Comparison of ENCODE assay signal across 15 mouse cellular contexts in genomic region chr19:4568832-4569231, GRCm38 (mm10). TPM values are rescaled to one million over a fixed set of nuclear protein-coding genes. Genes with fewer than 3 reads are reported as not detected.
DNase-seq lines count a peak whose midpoint lies in the region; ATAC-seq and TF ChIP-seq lines count a peak whose summit lies in the region.
"Had no signal": no experiment of that assay in that cellular context is flagged by ENCODE, and none has a peak within 500 bp of the region (broad histone marks: within the 10 kb centered on the region; RNA-seq: fewer than 3 reads in every experiment).

No protein-coding gene starts in this region.

- TF ChIP-seq EP300 in heart, postnatal 0 days (IDR thresholded peaks at IDR 0.05; ENCODE audit: low read depth) = no peak
- no peak for TF ChIP-seq EP300 in heart, adult 2 months (IDR thresholded peaks at IDR 0.05; ENCODE audit: insufficient read depth, low read depth, low read length)
- TF ChIP-seq EP300 in MEL (IDR thresholded peaks at IDR 0.05; ENCODE audit: low read depth in 1 of 2, low read length in 2 of 2) = peak; percentile 79 to 86
- peak; percentile 90 for TF ChIP-seq EP300 in liver, postnatal 0 days (IDR thresholded peaks at IDR 0.05; ENCODE audit: low read depth)

- no peak overlapping the region for H3K4me2 ChIP-seq in heart, postnatal 0 days (ENCODE audit: low read depth, low read length)
- peak overlapping the region; percentile 57 for H3K4me2 ChIP-seq in liver, postnatal 0 days (ENCODE audit: low read depth, low read length)
- H3K4me2 ChIP-seq: embryonic facial prominence, embryonic 13.5 days had no signal

- WGBS in heart, postnatal 0 days = 15% methylated on average over 4 of the region's 4 CpGs
- 26% methylated on average over 4 of the region's 4 CpGs for WGBS in heart, adult 2 months
- 25% methylated on average over 4 of the region's 4 CpGs for WGBS in liver, postnatal 0 days (ENCODE audit: insufficient replicate concordance)

- no peak overlapping the region for H3K4me3 ChIP-seq in heart, postnatal 0 days (ENCODE audit: low read depth, low read length)
- no peak overlapping the region for H3K4me3 ChIP-seq in heart, adult 2 months
- H3K4me3 ChIP-seq in MEL (ENCODE audit: control insufficient read depth in 1 of 2, insufficient read depth in 1 of 2, low read depth in 2 of 2, low read length in 2 of 2) = peak overlapping the region in 1 of 2 experiments; percentile 46; a peak in 2 of 4 replicates
- H3K4me3 ChIP-seq in erythroblast, embryonic 14.5 days (replicated peaks) = peak overlapping the region; percentile 47
- H3K4me3 ChIP-seq in liver, postnatal 0 days (ENCODE audit: low read depth, low read length) = no peak overlapping the region
- H3K4me3 ChIP-seq: embryonic facial prominence, embryonic 13.5 days; myocyte had no signal

- intact Hi-C loops in heart, adult 2 months (cut with DNase I) = no loop called here
- intact Hi-C loops in left cerebral cortex, postnatal 4 days (cut with DNase I) = no loop called here

- peak; percentile 51 for ATAC-seq in heart, postnatal 0 days (ENCODE audit: insufficient read depth, low read depth)
- ATAC-seq in liver, postnatal 0 days = peak; percentile 85
- ATAC-seq: hindbrain, embryonic 16.5 days had no signal

- TF ChIP-seq RAD21 in MEL (IDR thresholded peaks at IDR 0.05; ENCODE audit: low read depth, low read length) = no peak

- H3K4me1 ChIP-seq in heart, postnatal 0 days (ENCODE audit: control insufficient read depth, insufficient read depth) = peaks cover 5% of the 10 kb centered on the region; the same call in 1 of the 2 replicates
- H3K4me1 ChIP-seq in heart, adult 2 months (ENCODE audit: control insufficient read depth, insufficient read depth, low read length) = no peaks in the 10 kb centered on the region
- H3K4me1 ChIP-seq in MEL (ENCODE audit: control insufficient read depth in 1 of 2, insufficient read depth in 2 of 2, low read length in 2 of 2) = peaks cover 25 to 29% of the 10 kb centered on the region in 2 experiments
- peaks cover 96% of the 10 kb centered on the region for H3K4me1 ChIP-seq in erythroblast, embryonic 14.5 days (ENCODE audit: control insufficient read depth)
- H3K4me1 ChIP-seq in liver, postnatal 0 days (ENCODE audit: insufficient read depth) = peaks cover 58% of the 10 kb centered on the region
- H3K4me1 ChIP-seq: embryonic facial prominence, embryonic 13.5 days had no signal

- peak overlapping the region; percentile 25; the same call in 1 of the 2 replicates for H3K27ac ChIP-seq in heart, postnatal 0 days (ENCODE audit: low read depth)
- H3K27ac ChIP-seq in heart, adult 2 months = no peak overlapping the region
- H3K27ac ChIP-seq in MEL (ENCODE audit: control insufficient read depth, low read depth, low read length) = peak overlapping the region; percentile 67
- H3K27ac ChIP-seq in liver, postnatal 0 days (ENCODE audit: low read depth) = peak overlapping the region; percentile 98
- H3K27ac ChIP-seq: embryonic facial prominence, embryonic 13.5 days; macrophage had no signal

- TF ChIP-seq POLR2A in heart, adult 2 months (IDR thresholded peaks at IDR 0.05; ENCODE audit: insufficient read depth, low read depth, low read length) = no peak
- TF ChIP-seq POLR2A in MEL (IDR thresholded peaks at IDR 0.05; ENCODE audit: control insufficient read depth in 1 of 2, insufficient read depth in 1 of 2, low read depth in 1 of 2, low read length in 2 of 2, poor library complexity in 1 of 2) = 0 out of 4 replicates have a peak, but pooled peaks of 1 of the 2 experiments have one; percentile 37

- H3K79me2 ChIP-seq in heart, adult 2 months (replicated peaks; ENCODE audit: control insufficient read depth, insufficient read depth, low read length) = no peaks in the 10 kb centered on the region
- no peaks in the 10 kb centered on the region for H3K79me2 ChIP-seq in MEL (ENCODE audit: control insufficient read depth, insufficient read depth, low read length, poor library complexity)

- H3K9me3 ChIP-seq in heart, postnatal 0 days (replicated peaks; ENCODE audit: control insufficient read depth, low read length) = no peaks in the 10 kb centered on the region
- no peaks in the 10 kb centered on the region for H3K9me3 ChIP-seq in MEL (replicated peaks; ENCODE audit: insufficient read depth, low read length)
- H3K9me3 ChIP-seq in erythroblast, embryonic 14.5 days (ENCODE audit: control insufficient read depth, low read length) = no peaks in the 10 kb centered on the region
- no peaks in the 10 kb centered on the region for H3K9me3 ChIP-seq in liver, postnatal 0 days (ENCODE audit: low read length)
- H3K9me3 ChIP-seq: embryonic facial prominence, embryonic 13.5 days had no signal

- no peak for TF ChIP-seq CTCF in heart, postnatal 0 days (IDR thresholded peaks at IDR 0.05; ENCODE audit: low read depth)
- no peak for TF ChIP-seq CTCF in heart, adult 2 months (IDR thresholded peaks at IDR 0.05)
- no peak for TF ChIP-seq CTCF in MEL (IDR thresholded peaks at IDR 0.05 in 2 of 3, conservative IDR thresholded peaks at IDR 0.05 in 1 of 3; ENCODE audit: control insufficient read depth in 1 of 3, insufficient read depth in 1 of 3, low read depth in 2 of 3, low read length in 3 of 3, poor library complexity in 1 of 3, severe bottlenecking in 1 of 3)
- no peak for TF ChIP-seq CTCF in liver, postnatal 0 days (IDR thresholded peaks at IDR 0.05; ENCODE audit: low read depth)

- no peaks in the 10 kb centered on the region for H3K36me3 ChIP-seq in heart, postnatal 0 days (replicated peaks; ENCODE audit: control insufficient read depth, insufficient read depth, low read length)
- no peaks in the 10 kb centered on the region for H3K36me3 ChIP-seq in heart, adult 2 months (ENCODE audit: control insufficient read depth, insufficient read depth, low read length)
- peaks cover 0 to 32% of the 10 kb centered on the region in 2 experiments; a peak in 2 of 4 replicates for H3K36me3 ChIP-seq in MEL (ENCODE audit: control insufficient read depth in 1 of 2, insufficient read depth in 2 of 2, low read length in 2 of 2)
- H3K36me3 ChIP-seq in erythroblast, embryonic 14.5 days (ENCODE audit: control insufficient read depth) = peaks cover 61% of the 10 kb centered on the region
- H3K36me3 ChIP-seq in liver, postnatal 0 days (replicated peaks; ENCODE audit: insufficient read depth, low read length) = no peaks in the 10 kb centered on the region
- H3K36me3 ChIP-seq: embryonic facial prominence, embryonic 13.5 days had no signal

- no peak overlapping the region for H3K9ac ChIP-seq in heart, postnatal 0 days (replicated peaks; ENCODE audit: low read depth, low read length)
- no peak overlapping the region for H3K9ac ChIP-seq in heart, adult 2 months (ENCODE audit: low read depth, low read length)
- H3K9ac ChIP-seq in MEL (ENCODE audit: control insufficient read depth, low read depth, low read length, poor library complexity, severe bottlenecking) = peak overlapping the region; percentile 34
- H3K9ac ChIP-seq in liver, postnatal 0 days (replicated peaks) = peak overlapping the region; percentile 50; the same call in 1 of the 2 replicates
- H3K9ac ChIP-seq: embryonic facial prominence, embryonic 13.5 days had no signal

- H3K27me3 ChIP-seq in heart, postnatal 0 days (ENCODE audit: control insufficient read depth, insufficient read depth, low read length) = no peaks in the 10 kb centered on the region
- H3K27me3 ChIP-seq in heart, adult 2 months (ENCODE audit: control insufficient read depth, insufficient read depth, low read length) = no peaks in the 10 kb centered on the region
- H3K27me3 ChIP-seq in MEL (ENCODE audit: control insufficient read depth in 1 of 2, insufficient read depth in 2 of 2, low read length in 2 of 2) = no peaks in the 10 kb centered on the region
- H3K27me3 ChIP-seq in erythroblast, embryonic 14.5 days (ENCODE audit: control insufficient read depth) = no peaks in the 10 kb centered on the region
- H3K27me3 ChIP-seq in liver, postnatal 0 days (ENCODE audit: insufficient read depth, low read length) = no peaks in the 10 kb centered on the region
- H3K27me3 ChIP-seq: embryonic facial prominence, embryonic 13.5 days had no signal

- DNase-seq in heart, postnatal 0 days (ENCODE audit: low spot score) = no peak
- no peak for DNase-seq in heart, adult 2 months
- DNase-seq in MEL (ENCODE audit: low read depth, low spot score) = peak; percentile 85
- DNase-seq in liver, postnatal 0 days = peak; percentile 60
- DNase-seq in frontal cortex, postnatal 14 days (ENCODE audit: low spot score in 2 of 2) = no peak
- no peak for DNase-seq in left cerebral cortex, postnatal 4 days
- no peak for DNase-seq in testis, postnatal 14 days (ENCODE audit: low spot score)
- DNase-seq: adrenal gland, postnatal 14 days; cerebellum, adult 2 months; retina, postnatal 1 day had no signal

RNA-seq across cellular contexts. Expression of gene Lrfn4, which starts 46.6 kb away (rescaled TPM):
- total RNA-seq in heart, postnatal 0 days (2014; rRNA removed; ENCODE audit: low replicate concordance) = 32.2 and 45.8 TPM in 2 replicates
- 1.7 and 1.9 TPM in 2 replicates for polyA plus RNA-seq in heart, postnatal 0 days (2015; fragmentation: Nextera tagmentation; extraction: Ambion mirVana)
- 1 to 10 TPM; 7.7 to 9.4 TPM for total RNA-seq in heart, adult 2 months (2021)
- 12.4 and 15.3 TPM in 2 replicates for polyA plus RNA-seq in heart, adult 2 months (2012; rRNA removed)
- total RNA-seq in MEL (2012; rRNA removed) = 11.5 and 14.0 TPM in 2 replicates
- 10 to 100 TPM in 1 of 2 experiments, not detected in 1; 17.5 TPM for polyA plus RNA-seq in MEL (2012; ENCODE audit: insufficient read depth in 1 of 2, insufficient read length in 2 of 2, low read depth in 1 of 2, low replicate concordance in 2 of 2, missing spikeins in 1 of 2)
- 0.18 and 0.26 TPM in 2 replicates for polyA plus RNA-seq in erythroblast, embryonic 14.5 days (2012)
- 0.15 and 0.21 TPM in 2 replicates for polyA plus RNA-seq in liver, postnatal 0 days (2015; fragmentation: Nextera tagmentation; extraction: Ambion mirVana)
- 10 to 100 TPM; 85.3 to 88.6 TPM for total RNA-seq in left cerebral cortex, postnatal 4 days (2021)

RNA-seq across cellular contexts. Expression of gene Rce1, which starts 56.6 kb away (rescaled TPM):
- 60.6 and 64.6 TPM in 2 replicates for total RNA-seq in heart, postnatal 0 days (2014; rRNA removed; ENCODE audit: low replicate concordance)
- polyA plus RNA-seq in heart, postnatal 0 days (2015; fragmentation: Nextera tagmentation; extraction: Ambion mirVana) = 24.8 and 25.6 TPM in 2 replicates
- 1 to 10 TPM; 7.1 to 8.7 TPM for total RNA-seq in heart, adult 2 months (2021)
- 35.7 and 37.3 TPM in 2 replicates for polyA plus RNA-seq in heart, adult 2 months (2012; rRNA removed)
- total RNA-seq in MEL (2012; rRNA removed) = 37.1 and 43.1 TPM in 2 replicates
- polyA plus RNA-seq in MEL (2012; ENCODE audit: insufficient read depth in 1 of 2, insufficient read length in 2 of 2, low read depth in 1 of 2, low replicate concordance in 2 of 2, missing spikeins in 1 of 2) = 10 to 100 TPM in 1 of 2 experiments, not detected in 1; 67.8 TPM
- polyA plus RNA-seq in erythroblast, embryonic 14.5 days (2012) = 2.8 and 4.5 TPM in 2 replicates
- polyA plus RNA-seq in liver, postnatal 0 days (2015; fragmentation: Nextera tagmentation; extraction: Ambion mirVana) = 16.6 and 17.3 TPM in 2 replicates
- total RNA-seq in left cerebral cortex, postnatal 4 days (2021) = 10 to 100 TPM; 26.4 to 27.5 TPM

RNA-seq across cellular contexts. Expression of gene Pcx, which starts 58.6 kb away (rescaled TPM):
- total RNA-seq in heart, postnatal 0 days (2014; rRNA removed; ENCODE audit: low replicate concordance) = 12.4 and 13.8 TPM in 2 replicates
- polyA plus RNA-seq in heart, postnatal 0 days (2015; fragmentation: Nextera tagmentation; extraction: Ambion mirVana) = 4.7 and 5.2 TPM in 2 replicates
- 10 to 100 TPM; 44.8 to 52.5 TPM for total RNA-seq in heart, adult 2 months (2021)
- polyA plus RNA-seq in heart, adult 2 months (2012; rRNA removed) = 25.1 and 39.0 TPM in 2 replicates
- 5.9 and 7.2 TPM in 2 replicates for total RNA-seq in MEL (2012; rRNA removed)
- polyA plus RNA-seq in MEL (2012; ENCODE audit: insufficient read depth in 1 of 2, insufficient read length in 2 of 2, low read depth in 1 of 2, low replicate concordance in 2 of 2, missing spikeins in 1 of 2) = 1 to 10 TPM in 1 of 2 experiments, not detected in 1; 7.9 TPM
- 18.5 and 18.7 TPM in 2 replicates for polyA plus RNA-seq in erythroblast, embryonic 14.5 days (2012)
- polyA plus RNA-seq in liver, postnatal 0 days (2015; fragmentation: Nextera tagmentation; extraction: Ambion mirVana) = 220 and 283 TPM in 2 replicates
- 10 to 100 TPM; 42.6 to 44.2 TPM for total RNA-seq in left cerebral cortex, postnatal 4 days (2021)

Comparison
In these comparisons a context has a peak if more than half of its experiments do, and no peak if none do; other contexts are left out.
1. DNase-seq: peak in MEL (single experiment) and liver, postnatal 0 days (single experiment); none in heart, postnatal 0 days (single experiment), heart, adult 2 months (0 of 2), frontal cortex, postnatal 14 days (0 of 2), left cerebral cortex, postnatal 4 days (single experiment) and testis, postnatal 14 days (single experiment).
2. H3K9ac ChIP-seq: peak in MEL (single experiment) and liver, postnatal 0 days (single experiment); none in heart, postnatal 0 days (single experiment) and heart, adult 2 months (single experiment).